Mouse (Mus musculus): ENCODE data around the gene Lama2.

The Lama2 gene

GRCm38 (mm10) chr10:27619658-27620057, at the start of gene Lama2:
Gene Lama2 (minus strand): TSS chr10:27619758.
- no peak for DNase-seq (ENCODE audit: low read depth, low spot score)

- DNase-seq (ENCODE audit: low read depth, low spot score) = no peak
These were observed 44.8 kb upstream of the Lama2 start for GRCm38 (mm10) chr10:27664391-27664790.

- DNase-seq (ENCODE audit: low read depth, low spot score) = no peak
These were observed 43.8 kb upstream of the Lama2 start for GRCm38 (mm10) chr10:27663396-27663795.

- DNase-seq (ENCODE audit: low read depth, low spot score) = no peak
These were observed 34.6 kb upstream of the Lama2 start for GRCm38 (mm10) chr10:27654164-27654563.

GRCm38 (mm10) chr10:27652694-27653335, 33.3 kb upstream of the Lama2 start:
- DNase-seq (ENCODE audit: low read depth, low spot score) = no peak

- no peak for DNase-seq (ENCODE audit: low read depth, low spot score)
These were observed 16.2 kb upstream of the Lama2 start for GRCm38 (mm10) chr10:27635721-27636120.

- DNase-seq (ENCODE audit: low read depth, low spot score) = no peak
These were observed 11.4 kb upstream of the Lama2 start for GRCm38 (mm10) chr10:27631002-27631401.

GRCm38 (mm10) chr10:27621697-27622449, 2.3 kb upstream of the Lama2 start:
- DNase-seq (ENCODE audit: low read depth, low spot score) = no peak

GRCm38 (mm10) chr10:27617522-27618020, 2.0 kb downstream of the Lama2 start:
- DNase-seq (ENCODE audit: low read depth, low spot score) = no peak

GRCm38 (mm10) chr10:27616641-27617415, 2.7 kb downstream of the Lama2 start:
- no peak for DNase-seq (ENCODE audit: low read depth, low spot score)

- DNase-seq (ENCODE audit: low read depth, low spot score) = no peak
These were observed 23.9 kb downstream of the Lama2 start for GRCm38 (mm10) chr10:27595675-27596074.

- DNase-seq (ENCODE audit: low read depth, low spot score) = no peak
These were observed 86.3 kb downstream of the Lama2 start for GRCm38 (mm10) chr10:27533217-27533616.

GRCm38 (mm10) chr10:27508847-27509459, 110.6 kb downstream of the Lama2 start:
- DNase-seq (ENCODE audit: low read depth, low spot score) = no peak

- DNase-seq (ENCODE audit: low read depth, low spot score) = no peak
These were observed 118.7 kb downstream of the Lama2 start for GRCm38 (mm10) chr10:27500863-27501262.

GRCm38 (mm10) chr10:27488452-27488851, 131.1 kb downstream of the Lama2 start:
- DNase-seq (ENCODE audit: low read depth, low spot score) = no peak

GRCm38 (mm10) chr10:27484041-27484440, 135.5 kb downstream of the Lama2 start:
- no peak for DNase-seq (ENCODE audit: low read depth, low spot score)

- DNase-seq (ENCODE audit: low read depth, low spot score) = no peak
These were observed 144.0 kb downstream of the Lama2 start for GRCm38 (mm10) chr10:27475540-27475939.

GRCm38 (mm10) chr10:27468274-27468673, 151.3 kb downstream of the Lama2 start:
- no peak for DNase-seq (ENCODE audit: low read depth, low spot score)

GRCm38 (mm10) chr10:27413583-27414465, 205.7 kb downstream of the Lama2 start:
- DNase-seq (ENCODE audit: low read depth, low spot score) = no peak

- no peak for DNase-seq (ENCODE audit: low read depth, low spot score)
These were observed 228.8 kb downstream of the Lama2 start for GRCm38 (mm10) chr10:27390753-27391152.

- no peak for DNase-seq (ENCODE audit: low read depth, low spot score)
These were observed 232.0 kb downstream of the Lama2 start for GRCm38 (mm10) chr10:27387531-27387930.
